Mouse (Mus musculus): ENCODE results near the gene Olfr975.
"Not testable (repeated sequence)": the region's sequence is repeated elsewhere in the genome, so short reads cannot be mapped to it uniquely, and the experiment has no call there.

DNA sequence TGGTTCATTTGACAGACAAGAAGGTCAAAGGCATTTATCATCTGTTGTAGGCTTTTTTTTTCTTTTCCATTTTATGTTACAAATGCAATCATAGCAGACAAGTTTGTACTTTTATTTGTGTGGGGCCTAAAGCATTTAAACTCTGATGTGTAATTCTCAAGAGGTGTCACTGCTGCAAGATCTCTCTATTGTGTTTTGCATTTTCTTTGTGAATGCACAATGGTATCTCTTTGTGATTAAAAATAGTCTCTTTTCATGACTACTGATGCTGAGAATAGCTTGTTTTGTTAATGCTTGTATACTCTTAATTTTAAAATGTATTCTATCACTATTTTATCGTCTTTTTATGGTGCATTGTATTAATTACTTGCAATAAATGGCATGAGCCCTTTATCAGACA is 23.0 kb downstream of the Olfr975 start:
- TF ChIP-seq CTCF, EP300 (IDR thresholded peaks at IDR 0.05): not testable (repeated sequence)
